Mouse (Mus musculus) hindbrain, embryonic 12.5 days (tissue): ENCODE results near the gene M6pr. TPM values are rescaled to one million over a fixed set of nuclear protein-coding genes. Genes with fewer than 3 reads are reported as not detected.

Source experiments
- ATAC-seq: fragments of 200-750 bp; cut with Nextera tagmentation; 2 replicates; pipeline ENCODE4 v1.8.0; 2017; ENCODE audit warnings: moderate TSS enrichment; ENCODE audit not compliant: low FRiP score
- H3K27ac ChIP-seq: fragments of 300-500 bp; sonication (generic); 2 replicates; pipeline ENCODE4 v1.5.1; 2016; ENCODE audit warnings: mild to moderate bottlenecking
- H3K27me3 ChIP-seq: fragments of 300-500 bp; sonication (generic); 2 replicates; pipeline ENCODE4 v1.6.1; 2016; ENCODE audit warnings: mild to moderate bottlenecking
- H3K36me3 ChIP-seq: fragments of 300-500 bp; sonication (generic); 2 replicates; pipeline ENCODE4 v1.6.1; 2016; ENCODE audit warnings: mild to moderate bottlenecking
- H3K4me1 ChIP-seq: fragments of 300-500 bp; sonication (generic); 2 replicates; pipeline ENCODE4 v1.6.1; 2016
- H3K4me2 ChIP-seq: fragments of 300-500 bp; sonication (generic); replicated peaks from 2 replicates; pipeline ENCODE4 v1.6.1; 2016; ENCODE audit warnings: mild to moderate bottlenecking
- H3K4me3 ChIP-seq: fragments of 300-500 bp; sonication (generic); 2 replicates; pipeline ENCODE4 v1.5.1; 2016; ENCODE audit warnings: mild to moderate bottlenecking
- H3K9ac ChIP-seq: fragments of 300-500 bp; sonication (generic); 2 replicates; pipeline ENCODE4 v1.6.1; 2016; ENCODE audit warnings: mild to moderate bottlenecking, moderate library complexity
- H3K9me3 ChIP-seq: fragments of 300-500 bp; sonication (generic); replicated peaks from 2 replicates; pipeline ENCODE4 v1.6.1; 2016; ENCODE audit warnings: mild to moderate bottlenecking
- WGBS: fragments of 180-500 bp; shearing (Covaris S2); methylation state at CpG from one replicate; pipeline ENCODE4 v1.1.7; 2016; 5-methylcytosine and 5-hydroxymethylcytosine counted together
- polyA plus RNA-seq: library from polyadenylated mRNA; unstranded; fragments of >200 nt; fragmentation: Nextera tagmentation; extraction: Ambion mirVana; gene quantifications from 2 replicates; pipeline ENCODE4 v1.2.1, GENCODE M21; 2016

Gene M6pr
- polyA plus RNA-seq, result 68.7 and 70.4 TPM in 2 replicates

DNA sequence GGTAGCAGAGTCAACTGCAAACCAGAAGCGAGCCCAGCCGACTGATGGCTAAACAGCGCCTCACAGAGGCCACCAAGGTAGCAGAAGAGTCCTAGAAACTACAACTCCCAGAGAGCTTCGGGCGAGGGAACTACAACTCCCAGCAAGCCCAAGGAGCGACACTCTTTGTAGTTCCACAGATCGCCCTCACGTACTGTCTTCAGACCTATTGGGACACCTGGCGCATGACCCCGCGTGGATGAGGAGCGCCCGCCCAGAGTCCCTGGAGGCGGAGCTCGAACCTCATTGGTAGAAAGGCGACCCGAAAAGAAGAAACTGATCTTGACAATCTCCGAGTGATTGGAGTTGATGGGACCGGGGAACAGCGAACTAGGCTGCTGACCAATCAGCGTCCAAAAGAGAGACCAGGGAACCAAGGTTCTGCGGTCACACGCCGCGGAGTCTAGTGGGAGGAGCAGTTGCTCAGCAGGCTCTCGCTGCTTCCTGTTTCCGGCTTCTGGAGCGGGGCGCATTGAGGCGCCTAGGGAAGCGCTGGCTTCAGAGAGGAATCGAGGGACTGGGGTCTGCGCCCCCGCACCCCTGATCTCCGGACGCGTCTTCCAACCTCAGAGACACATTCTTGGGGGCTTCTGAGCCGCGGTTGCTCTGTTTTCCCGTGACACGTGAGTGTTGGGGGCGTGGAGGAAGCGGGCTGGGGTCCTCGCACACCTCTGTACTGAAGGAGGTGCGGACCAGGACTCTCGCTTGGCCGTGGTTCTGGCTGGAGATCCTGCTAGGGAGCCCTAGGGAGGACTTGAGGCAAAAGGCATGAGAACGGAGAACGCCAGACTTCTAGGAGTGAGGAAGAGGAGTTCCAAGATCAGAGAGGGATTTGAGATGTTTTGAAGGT, at the start of gene M6pr:
TSS of gene M6pr (plus strand) at position 216 of the 889 bp plus-strand sequence.
- Histone ChIP-seq H3K4me3 (peak within 1 kb of the TSS; percentile 65), H3K36me3 (peaks cover 14% of the 10 kb centered on the region), H3K4me2 (peak within 1 kb of the TSS; percentile 74), H3K27me3 (no peaks in the 10 kb centered on the region), H3K9ac (peak within 1 kb of the TSS; percentile 75), H3K27ac (peak within 1 kb of the TSS; percentile 58), H3K4me1 (peaks cover 23% of the 10 kb centered on the region), H3K9me3 (no peaks in the 10 kb centered on the region)
- WGBS, result under 1% methylated on average over 49 of the region's 49 CpGs
- peak; percentile 99 for ATAC-seq

DNA sequence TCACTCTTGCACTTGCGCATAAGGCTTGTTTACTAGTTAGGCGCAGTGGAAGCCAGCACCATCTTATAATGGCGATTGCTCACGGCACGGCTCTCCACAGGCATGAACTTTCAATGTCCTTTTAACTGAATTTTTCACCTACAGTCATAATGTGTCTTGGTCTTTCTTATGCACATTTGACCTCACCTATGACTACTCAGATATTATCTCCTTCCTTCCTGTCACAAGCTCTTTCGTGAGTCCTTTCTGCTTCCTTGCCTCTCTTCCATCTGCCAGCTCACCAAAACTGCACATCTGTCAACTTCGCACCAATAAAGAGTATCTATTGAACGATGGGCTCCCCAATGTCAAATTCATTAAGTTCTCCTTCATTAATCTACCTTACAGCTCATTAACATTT, 46.0 kb upstream of the M6pr start:
- no peaks in the 10 kb centered on the region for H3K36me3 ChIP-seq
- no peaks in the 10 kb centered on the region for H3K9me3 ChIP-seq
- H3K9ac ChIP-seq, result no peak overlapping the region
- H3K27ac ChIP-seq, result no peak overlapping the region
- no peak overlapping the region for H3K4me2 ChIP-seq
- H3K4me1 ChIP-seq, result no peaks in the 10 kb centered on the region
- 96% methylated on average over 8 of the region's 8 CpGs for WGBS
- ATAC-seq, result no peak
- no peak overlapping the region for H3K4me3 ChIP-seq
- H3K27me3 ChIP-seq, result 0 out of 2 replicates have a peak, but pooled peaks cover 3% of the 10 kb centered on the region

DNA sequence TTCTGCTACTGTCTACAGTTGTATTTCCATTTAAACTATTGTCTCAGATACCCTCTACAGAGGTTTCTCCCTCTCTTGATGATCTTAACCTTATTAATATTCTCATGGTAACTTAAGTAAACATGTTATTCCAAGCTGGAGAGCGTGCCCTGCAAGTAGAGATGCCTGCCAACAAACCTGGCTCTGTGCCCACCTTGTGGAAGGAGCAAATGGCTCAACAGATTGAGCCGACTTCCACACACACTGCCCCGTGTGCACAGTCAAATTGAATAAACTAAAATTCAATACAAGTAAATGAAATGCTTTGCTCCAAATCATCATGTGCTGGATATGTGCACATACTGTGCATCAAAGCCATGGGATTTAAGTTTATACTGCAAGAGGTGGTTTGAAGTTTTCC, 40.0 kb upstream of the M6pr start:
- Histone ChIP-seq H3K36me3 (no peaks in the 10 kb centered on the region), H3K4me1 (no peaks in the 10 kb centered on the region), H3K9me3 (no peaks in the 10 kb centered on the region), H3K4me2 (no peak overlapping the region), H3K27me3 (no peaks in the 10 kb centered on the region), H3K4me3 (no peak overlapping the region), H3K27ac (no peak overlapping the region), H3K9ac (no peak overlapping the region)
- ATAC-seq, result no peak
- 78% methylated on average over 3 of the region's 3 CpGs for WGBS

GRCm38 (mm10) chr6:122269170-122269569, 39.4 kb upstream of the M6pr start:
- no peak overlapping the region for H3K4me3 ChIP-seq
- WGBS, result 92% methylated on average over 4 of the region's 4 CpGs
- no peak overlapping the region for H3K27ac ChIP-seq
- H3K4me1 ChIP-seq, result no peaks in the 10 kb centered on the region
- H3K27me3 ChIP-seq, result no peaks in the 10 kb centered on the region
- no peak overlapping the region for H3K4me2 ChIP-seq
- no peak overlapping the region for H3K9ac ChIP-seq
- ATAC-seq, result no peak
- H3K36me3 ChIP-seq, result no peaks in the 10 kb centered on the region
- no peaks in the 10 kb centered on the region for H3K9me3 ChIP-seq

GRCm38 (mm10) chr6:122270152-122270551, 38.4 kb upstream of the M6pr start:
- no peaks in the 10 kb centered on the region for H3K36me3 ChIP-seq
- 88% methylated on average over 11 of the region's 11 CpGs for WGBS
- ATAC-seq, result no peak
- H3K27ac ChIP-seq, result no peak overlapping the region
- H3K27me3 ChIP-seq, result no peaks in the 10 kb centered on the region
- no peaks in the 10 kb centered on the region for H3K4me1 ChIP-seq
- H3K4me3 ChIP-seq, result no peak overlapping the region
- H3K9ac ChIP-seq, result no peak overlapping the region
- H3K9me3 ChIP-seq, result no peaks in the 10 kb centered on the region
- H3K4me2 ChIP-seq, result no peak overlapping the region

- Histone ChIP-seq H3K27me3 (no peaks in the 10 kb centered on the region), H3K9me3 (no peaks in the 10 kb centered on the region), H3K9ac (no peak overlapping the region), H3K4me3 (no peak overlapping the region), H3K4me2 (no peak overlapping the region), H3K27ac (no peak overlapping the region), H3K4me1 (no peaks in the 10 kb centered on the region), H3K36me3 (no peaks in the 10 kb centered on the region)
- no peak for ATAC-seq
- WGBS, result 68% methylated on average over 5 of the region's 5 CpGs
These were observed 34.0 kb upstream of the M6pr start for GRCm38 (mm10) chr6:122274546-122274945.

DNA sequence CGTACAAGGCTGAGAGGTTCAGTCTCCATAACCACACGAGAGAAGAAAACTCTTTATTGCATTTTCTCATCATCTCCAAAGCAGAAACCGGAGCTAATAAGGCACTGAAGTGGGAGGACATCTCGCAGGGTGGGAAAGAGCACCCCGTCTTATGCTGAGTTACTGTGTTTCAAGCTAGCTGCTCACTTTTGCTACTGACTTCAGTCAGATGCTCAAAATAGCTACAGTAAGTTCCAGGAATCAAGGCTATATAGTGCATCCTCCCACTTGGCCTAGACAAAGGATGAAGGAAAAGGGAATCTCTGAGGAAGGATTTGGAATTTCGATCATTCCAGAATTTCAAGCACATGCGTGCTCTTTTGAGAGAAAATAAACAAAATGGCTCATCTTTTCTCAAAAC, 32.0 kb upstream of the M6pr start:
- H3K27me3 ChIP-seq, result no peaks in the 10 kb centered on the region
- no peak overlapping the region for H3K27ac ChIP-seq
- no peaks in the 10 kb centered on the region for H3K9me3 ChIP-seq
- H3K9ac ChIP-seq, result no peak overlapping the region
- 91% methylated on average over 7 of the region's 7 CpGs for WGBS
- H3K4me1 ChIP-seq, result no peaks in the 10 kb centered on the region
- H3K36me3 ChIP-seq, result no peaks in the 10 kb centered on the region
- ATAC-seq, result no peak
- H3K4me3 ChIP-seq, result no peak overlapping the region
- no peak overlapping the region for H3K4me2 ChIP-seq

DNA sequence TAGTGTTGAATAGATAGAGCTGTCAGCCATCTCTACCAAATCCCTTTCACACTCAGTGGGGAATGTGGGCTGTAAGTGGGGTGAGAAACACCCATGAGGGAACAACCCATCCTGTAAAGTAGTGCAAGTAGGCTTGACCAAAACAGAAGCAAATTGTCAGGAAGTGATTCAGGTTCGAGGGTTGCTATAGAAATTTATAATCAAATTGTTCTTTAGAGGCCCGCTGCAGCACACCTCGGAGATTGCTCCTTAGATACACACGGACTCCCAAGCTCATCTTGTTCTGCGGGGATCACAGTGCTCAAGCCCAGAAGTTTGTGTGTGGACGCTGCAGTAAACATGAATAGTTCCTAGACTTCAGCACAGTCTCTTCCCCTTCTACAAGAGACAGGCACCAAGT, 25.7 kb upstream of the M6pr start, which contains the start of gene Klrg1:
TSS of gene Klrg1 (minus strand) at position 101 of the 400 bp plus-strand sequence.
- Histone ChIP-seq H3K36me3 (no peaks in the 10 kb centered on the region), H3K4me3 (no peak within 1 kb of the TSS), H3K27ac (no peak within 1 kb of the TSS), H3K27me3 (no peaks in the 10 kb centered on the region), H3K4me2 (no peak within 1 kb of the TSS), H3K4me1 (no peaks in the 10 kb centered on the region), H3K9ac (no peak within 1 kb of the TSS), H3K9me3 (no peaks in the 10 kb centered on the region)
- ATAC-seq, result no peak
- 86% methylated on average over 6 of the region's 6 CpGs for WGBS

GRCm38 (mm10) chr6:122283429-122283828, 25.1 kb upstream of the M6pr start:
- WGBS, result 78% methylated on average over 2 of the region's 2 CpGs
- no peak for ATAC-seq
- Histone ChIP-seq H3K4me1 (no peaks in the 10 kb centered on the region), H3K27me3 (no peaks in the 10 kb centered on the region), H3K4me2 (no peak overlapping the region), H3K9ac (no peak overlapping the region), H3K9me3 (no peaks in the 10 kb centered on the region), H3K27ac (no peak overlapping the region), H3K4me3 (no peak overlapping the region), H3K36me3 (no peaks in the 10 kb centered on the region)

DNA sequence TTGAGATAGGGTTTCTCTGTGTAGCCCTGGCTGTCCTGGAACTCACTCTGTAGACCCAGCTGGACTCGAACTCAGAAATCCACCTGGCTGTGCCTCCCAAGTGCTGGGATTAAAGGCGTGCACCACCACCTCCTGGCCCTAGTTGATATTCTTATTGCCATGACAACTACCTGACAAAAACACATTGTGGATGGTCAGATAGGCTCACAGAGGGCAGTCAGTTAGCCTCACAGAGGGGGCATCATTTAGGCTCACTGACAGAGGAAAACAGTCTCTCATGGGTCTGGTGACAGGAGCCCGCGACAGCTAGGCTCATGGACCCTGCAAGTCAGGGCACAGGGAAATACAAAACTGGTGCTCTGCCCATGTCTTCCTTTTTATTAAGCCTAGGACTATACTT, 24.2 kb upstream of the M6pr start:
- Histone ChIP-seq H3K9me3 (no peaks in the 10 kb centered on the region), H3K4me2 (no peak overlapping the region), H3K4me1 (no peaks in the 10 kb centered on the region), H3K4me3 (no peak overlapping the region), H3K27ac (no peak overlapping the region), H3K27me3 (no peaks in the 10 kb centered on the region), H3K36me3 (no peaks in the 10 kb centered on the region), H3K9ac (no peak overlapping the region)
- no peak for ATAC-seq
- 85% methylated on average over 4 of the region's 4 CpGs for WGBS

DNA sequence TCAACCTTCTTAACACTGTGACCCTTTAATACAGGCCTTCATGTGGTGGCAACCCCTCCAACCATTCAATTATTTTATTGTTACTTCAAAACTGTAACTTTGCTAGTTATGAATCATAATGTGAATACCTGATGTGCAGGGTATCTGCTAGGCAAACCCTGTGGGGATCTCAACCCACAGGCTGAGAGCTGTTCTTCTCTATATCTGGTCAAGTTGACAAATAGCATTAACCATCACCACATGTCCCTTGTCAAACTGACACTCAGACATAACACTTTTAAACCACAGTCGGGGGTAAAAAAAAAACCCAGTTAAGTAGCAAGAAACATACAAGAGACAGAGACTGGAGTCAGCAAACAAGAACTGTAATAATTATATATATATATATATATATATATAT, 23.7 kb upstream of the M6pr start:
- Histone ChIP-seq H3K27ac (no peak overlapping the region), H3K4me2 (no peak overlapping the region), H3K27me3 (no peaks in the 10 kb centered on the region), H3K4me1 (no peaks in the 10 kb centered on the region), H3K36me3 (no peaks in the 10 kb centered on the region), H3K4me3 (no peak overlapping the region), H3K9me3 (no peaks in the 10 kb centered on the region), H3K9ac (no peak overlapping the region)
- WGBS, result 73% methylated on average over 1 of the region's 1 CpGs
- no peak for ATAC-seq

- Histone ChIP-seq H3K4me1 (no peaks in the 10 kb centered on the region), H3K4me2 (no peak overlapping the region), H3K9ac (no peak overlapping the region), H3K36me3 (no peaks in the 10 kb centered on the region), H3K27ac (no peak overlapping the region), H3K9me3 (no peaks in the 10 kb centered on the region), H3K27me3 (no peaks in the 10 kb centered on the region), H3K4me3 (no peak overlapping the region)
- no peak for ATAC-seq
- 50% methylated on average over 1 of the region's 1 CpGs for WGBS
These were observed 20.3 kb upstream of the M6pr start for GRCm38 (mm10) chr6:122288263-122288662.

- H3K36me3 ChIP-seq, result no peaks in the 10 kb centered on the region
- H3K4me2 ChIP-seq, result no peak overlapping the region
- no peaks in the 10 kb centered on the region for H3K27me3 ChIP-seq
- 76% methylated on average over 1 of the region's 1 CpGs for WGBS
- H3K9ac ChIP-seq, result no peak overlapping the region
- no peaks in the 10 kb centered on the region for H3K4me1 ChIP-seq
- no peaks in the 10 kb centered on the region for H3K9me3 ChIP-seq
- no peak overlapping the region for H3K4me3 ChIP-seq
- no peak for ATAC-seq
- H3K27ac ChIP-seq, result no peak overlapping the region
These were observed 19.2 kb upstream of the M6pr start for GRCm38 (mm10) chr6:122289313-122289712.
